Mouse (Mus musculus): ENCODE data around the gene Tdp2. TPM values are rescaled to one million over a fixed set of nuclear protein-coding genes. Genes with fewer than 3 reads are reported as not detected.

Tdp2 gene
- polyA plus RNA-seq, 1 experiment from 2014 or later = 74.3 TPM

GRCm38 (mm10) chr13:24801308-24801921 lies 30.1 kb upstream of the Tdp2 start, which contains the start of gene BC005537:
BC005537 (plus strand) TSS chr13:24801657.
- H3K4me1 ChIP-seq (replicated peaks) = peaks cover 13% of the 10 kb centered on the region
- no peaks in the 10 kb centered on the region for H3K27me3 ChIP-seq
- H3K4me3 ChIP-seq (replicated peaks) = peak within 1 kb of the TSS; percentile 100
- H3K36me3 ChIP-seq = peaks cover 11% of the 10 kb centered on the region; the same call in 1 of the 2 replicates
- peak within 1 kb of the TSS; percentile 85 for H3K4me2 ChIP-seq
- no peaks in the 10 kb centered on the region for H3K9me3 ChIP-seq
- peak within 1 kb of the TSS; percentile 100 for H3K27ac ChIP-seq
- under 1% methylated on average over 61 of the region's 74 CpGs for WGBS
- peak within 1 kb of the TSS; percentile 99 for H3K9ac ChIP-seq (replicated peaks)
- peak; percentile 43 for ATAC-seq (ENCODE audit: insufficient number of reproducible peaks, insufficient read depth, low FRiP score, low TSS enrichment, low read depth)

GRCm38 (mm10) chr13:24802131-24802691 lies 29.3 kb upstream of the Tdp2 start:
- H3K36me3 ChIP-seq = peaks cover 17% of the 10 kb centered on the region
- H3K27ac ChIP-seq = peak overlapping the region; percentile 100
- under 1% methylated on average over 26 of the region's 26 CpGs for WGBS
- peak overlapping the region; percentile 100 for H3K4me3 ChIP-seq (replicated peaks)
- H3K9ac ChIP-seq (replicated peaks) = peak overlapping the region; percentile 99
- no peaks in the 10 kb centered on the region for H3K27me3 ChIP-seq
- no peaks in the 10 kb centered on the region for H3K9me3 ChIP-seq
- H3K4me2 ChIP-seq = peak overlapping the region; percentile 85
- H3K4me1 ChIP-seq (replicated peaks) = peaks cover 13% of the 10 kb centered on the region
- no peak for ATAC-seq (ENCODE audit: insufficient number of reproducible peaks, insufficient read depth, low FRiP score, low TSS enrichment, low read depth)

DNA sequence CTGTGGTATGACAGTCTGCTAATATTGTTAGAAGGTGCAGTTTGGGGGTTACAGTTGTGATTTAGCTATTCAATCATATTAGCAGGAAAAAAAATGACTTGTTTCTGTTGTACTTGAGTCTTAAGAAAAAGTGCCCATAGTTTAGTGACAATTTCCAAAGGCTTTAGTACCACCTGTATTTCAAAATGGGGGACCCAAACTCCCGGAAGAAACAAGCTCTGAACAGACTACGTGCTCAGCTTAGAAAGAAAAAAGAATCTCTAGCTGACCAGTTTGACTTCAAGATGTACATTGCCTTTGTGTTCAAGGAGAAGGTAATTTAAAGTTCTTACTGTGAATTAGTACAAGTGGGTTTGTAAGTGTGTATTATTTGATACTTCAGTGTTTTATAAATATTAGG lies 28.3 kb upstream of the Tdp2 start:
- peak overlapping the region; percentile 99 for H3K9ac ChIP-seq (replicated peaks)
- 29% methylated on average over 2 of the region's 2 CpGs for WGBS
- no peaks in the 10 kb centered on the region for H3K27me3 ChIP-seq
- H3K4me2 ChIP-seq = peak overlapping the region; percentile 85
- H3K27ac ChIP-seq = no peak overlapping the region
- peak overlapping the region; percentile 100 for H3K4me3 ChIP-seq (replicated peaks)
- peaks cover 27% of the 10 kb centered on the region for H3K36me3 ChIP-seq
- ATAC-seq (ENCODE audit: insufficient number of reproducible peaks, insufficient read depth, low FRiP score, low TSS enrichment, low read depth) = no peak
- H3K9me3 ChIP-seq = no peaks in the 10 kb centered on the region
- peaks cover 11% of the 10 kb centered on the region for H3K4me1 ChIP-seq (replicated peaks)

DNA sequence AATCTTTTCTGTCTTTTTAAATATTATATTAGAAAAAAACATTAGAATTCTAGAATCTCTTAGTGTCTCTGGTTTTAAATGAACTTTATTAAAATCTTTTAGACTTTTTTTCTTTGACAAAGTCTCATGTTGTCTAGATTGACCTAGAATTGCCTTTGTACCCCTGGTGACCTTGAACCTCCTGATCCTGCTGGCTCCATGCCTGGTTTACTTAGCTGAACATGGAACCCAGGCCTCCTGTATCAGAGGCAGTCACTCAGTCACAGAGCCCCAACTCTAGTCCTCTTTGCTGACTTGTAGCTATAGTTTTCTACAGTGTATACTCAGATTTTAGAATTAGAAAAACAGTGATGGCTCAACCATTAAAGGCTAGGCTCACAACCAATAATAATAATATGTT lies 25.4 kb upstream of the Tdp2 start:
- no peaks in the 10 kb centered on the region for H3K27me3 ChIP-seq
- no peak overlapping the region for H3K4me2 ChIP-seq
- H3K27ac ChIP-seq = no peak overlapping the region
- no peaks in the 10 kb centered on the region for H3K9me3 ChIP-seq
- peaks cover 55% of the 10 kb centered on the region for H3K36me3 ChIP-seq
- H3K4me1 ChIP-seq (replicated peaks) = peaks cover 11% of the 10 kb centered on the region
- no peak overlapping the region for H3K4me3 ChIP-seq (replicated peaks)
- H3K9ac ChIP-seq (replicated peaks) = no peak overlapping the region
- no peak for ATAC-seq (ENCODE audit: insufficient number of reproducible peaks, insufficient read depth, low FRiP score, low TSS enrichment, low read depth)

DNA sequence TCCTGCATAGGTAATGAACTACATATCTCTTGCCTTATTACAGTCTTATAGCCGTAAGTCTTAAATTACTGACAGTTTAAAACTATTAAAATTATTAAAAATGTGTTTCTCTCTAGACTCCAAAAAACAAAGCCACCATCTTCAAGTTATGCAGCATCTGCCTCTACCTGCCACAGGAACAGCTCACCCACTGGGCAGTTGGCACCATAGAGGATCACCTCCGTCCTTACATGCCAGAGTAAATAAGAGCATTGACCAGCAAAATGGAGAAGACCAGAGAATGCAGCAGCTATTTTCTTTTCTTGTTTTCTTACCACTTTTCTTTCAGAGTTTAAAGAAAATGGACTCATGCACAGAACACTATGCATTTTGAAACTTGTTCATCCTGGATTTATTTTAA lies 19.0 kb upstream of the Tdp2 start:
- Histone ChIP-seq H3K9ac (replicated peaks) (no peak overlapping the region), H3K27ac (no peak overlapping the region), H3K27me3 (no peaks in the 10 kb centered on the region), H3K4me2 (no peak overlapping the region), H3K9me3 (no peaks in the 10 kb centered on the region), H3K4me3 (replicated peaks) (no peak overlapping the region), H3K4me1 (replicated peaks) (no peaks in the 10 kb centered on the region), H3K36me3 (peaks cover 75% of the 10 kb centered on the region)
- 94% methylated on average over 2 of the region's 2 CpGs for WGBS
- ATAC-seq (ENCODE audit: insufficient number of reproducible peaks, insufficient read depth, low FRiP score, low TSS enrichment, low read depth) = no peak

DNA sequence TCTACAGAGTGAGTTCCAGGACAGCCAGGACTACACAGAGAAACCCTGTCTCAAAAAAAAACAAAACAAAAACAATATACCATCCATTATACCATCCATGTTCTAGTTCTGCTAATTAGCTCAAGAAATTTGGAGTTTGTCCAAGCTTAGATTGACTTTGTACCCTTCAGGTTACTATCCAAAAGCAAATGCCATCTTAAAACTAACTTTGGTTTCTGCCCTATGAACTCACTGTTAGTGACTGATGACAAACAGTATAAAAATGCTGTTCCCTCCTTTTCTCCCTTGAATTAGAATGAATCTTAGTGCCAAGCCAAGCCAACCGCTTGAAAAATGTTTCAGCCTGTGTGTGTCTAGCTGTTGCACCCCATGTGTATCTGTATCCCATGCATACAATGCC lies 16.9 kb upstream of the Tdp2 start:
- Histone ChIP-seq H3K4me3 (replicated peaks) (no peak overlapping the region), H3K36me3 (peaks cover 68% of the 10 kb centered on the region), H3K9me3 (no peaks in the 10 kb centered on the region), H3K4me2 (no peak overlapping the region), H3K9ac (replicated peaks) (no peak overlapping the region), H3K27ac (no peak overlapping the region), H3K4me1 (replicated peaks) (no peaks in the 10 kb centered on the region), H3K27me3 (no peaks in the 10 kb centered on the region)
- WGBS = 81% methylated on average over 1 of the region's 1 CpGs
- no peak for ATAC-seq (ENCODE audit: insufficient number of reproducible peaks, insufficient read depth, low FRiP score, low TSS enrichment, low read depth)

- Histone ChIP-seq H3K4me1 (replicated peaks) (no peaks in the 10 kb centered on the region), H3K27ac (0 out of 2 replicates have a peak overlapping the region, but pooled peaks have one; percentile 5)
Measured at GRCm38 (mm10) chr13:24816125-24817092, 15.1 kb upstream of the Tdp2 start.

GRCm38 (mm10) chr13:24819931-24820330 lies 11.5 kb upstream of the Tdp2 start:
- H3K4me2 ChIP-seq = no peak overlapping the region
- H3K27ac ChIP-seq = no peak overlapping the region
- H3K36me3 ChIP-seq = peaks cover 24% of the 10 kb centered on the region
- WGBS = 80% methylated on average over 1 of the region's 1 CpGs
- no peak overlapping the region for H3K4me3 ChIP-seq (replicated peaks)
- no peak for ATAC-seq (ENCODE audit: insufficient number of reproducible peaks, insufficient read depth, low FRiP score, low TSS enrichment, low read depth)
- H3K9me3 ChIP-seq = no peaks in the 10 kb centered on the region
- no peaks in the 10 kb centered on the region for H3K27me3 ChIP-seq
- H3K9ac ChIP-seq (replicated peaks) = no peak overlapping the region
- no peaks in the 10 kb centered on the region for H3K4me1 ChIP-seq (replicated peaks)

More at GRCm38 (mm10) chr13:24816125-24817092, 15.1 kb upstream of the Tdp2 start:
- 58% methylated on average over 4 of the region's 4 CpGs for WGBS
- Histone ChIP-seq H3K9ac (replicated peaks) (no peak overlapping the region), H3K4me2 (no peak overlapping the region), H3K36me3 (peaks cover 55% of the 10 kb centered on the region), H3K27me3 (no peaks in the 10 kb centered on the region), H3K4me3 (replicated peaks) (no peak overlapping the region), H3K9me3 (no peaks in the 10 kb centered on the region)
- ATAC-seq (ENCODE audit: insufficient number of reproducible peaks, insufficient read depth, low FRiP score, low TSS enrichment, low read depth) = peak; percentile 82

- Histone ChIP-seq H3K9me3 (no peaks in the 10 kb centered on the region), H3K9ac (replicated peaks) (no peak overlapping the region), H3K27ac (no peak overlapping the region), H3K4me3 (replicated peaks) (no peak overlapping the region), H3K36me3 (peaks cover 16% of the 10 kb centered on the region), H3K4me1 (replicated peaks) (no peaks in the 10 kb centered on the region), H3K27me3 (no peaks in the 10 kb centered on the region), H3K4me2 (no peak overlapping the region)
- 86% methylated on average over 16 of the region's 16 CpGs for WGBS
- no peak for ATAC-seq (ENCODE audit: insufficient number of reproducible peaks, insufficient read depth, low FRiP score, low TSS enrichment, low read depth)
Measured at GRCm38 (mm10) chr13:24822663-24823343, 8.7 kb upstream of the Tdp2 start.

GRCm38 (mm10) chr13:24824647-24825046 lies 6.8 kb upstream of the Tdp2 start:
- H3K4me1 ChIP-seq (replicated peaks) = no peaks in the 10 kb centered on the region
- H3K27me3 ChIP-seq = no peaks in the 10 kb centered on the region
- H3K36me3 ChIP-seq = peaks cover 5% of the 10 kb centered on the region; the same call in 1 of the 2 replicates
- no peak overlapping the region for H3K4me3 ChIP-seq (replicated peaks)
- H3K27ac ChIP-seq = no peak overlapping the region
- no peak for ATAC-seq (ENCODE audit: insufficient number of reproducible peaks, insufficient read depth, low FRiP score, low TSS enrichment, low read depth)
- WGBS = 85% methylated on average over 4 of the region's 4 CpGs
- H3K9ac ChIP-seq (replicated peaks) = no peak overlapping the region
- no peak overlapping the region for H3K4me2 ChIP-seq
- no peaks in the 10 kb centered on the region for H3K9me3 ChIP-seq

DNA sequence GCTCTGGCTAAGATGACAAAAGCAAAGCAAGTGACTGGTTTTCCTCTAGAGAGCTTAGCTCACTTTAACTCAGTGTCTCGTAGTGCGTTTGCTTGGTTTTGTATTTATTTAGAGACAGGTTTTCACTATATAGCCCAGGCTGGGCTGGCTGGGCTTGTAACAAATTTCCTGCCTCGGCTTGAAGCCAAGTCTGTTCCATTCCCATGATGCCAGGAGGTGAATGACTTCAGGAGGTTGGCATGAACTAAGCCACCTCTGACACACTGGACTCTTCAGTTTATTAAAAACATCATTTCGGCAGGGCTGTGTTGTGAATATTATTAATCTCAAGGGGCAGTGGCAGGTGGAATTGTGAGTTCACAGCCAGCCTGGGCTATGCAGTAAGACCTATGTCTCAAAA lies 5.9 kb upstream of the Tdp2 start:
- Histone ChIP-seq H3K9ac (replicated peaks) (no peak overlapping the region), H3K4me3 (replicated peaks) (no peak overlapping the region), H3K4me1 (replicated peaks) (no peaks in the 10 kb centered on the region), H3K27me3 (no peaks in the 10 kb centered on the region), H3K27ac (no peak overlapping the region), H3K4me2 (no peak overlapping the region), H3K36me3 (no peaks in the 10 kb centered on the region), H3K9me3 (no peaks in the 10 kb centered on the region)
- 87% methylated on average over 4 of the region's 4 CpGs for WGBS
- ATAC-seq (ENCODE audit: insufficient number of reproducible peaks, insufficient read depth, low FRiP score, low TSS enrichment, low read depth) = no peak
